Mouse (Mus musculus) intestine, postnatal 0 days (tissue): ENCODE measurements around the gene Junb. TPM values are rescaled to one million over a fixed set of nuclear protein-coding genes. Genes with fewer than 3 reads are reported as not detected.

Source experiments
- ATAC-seq: fragments of 200-750 bp; cut with Nextera tagmentation; 2 replicates; pipeline ENCODE4 v1.8.0; 2017; ENCODE audit warnings: mild to moderate bottlenecking, moderate TSS enrichment, moderate library complexity
- H3K27ac ChIP-seq: fragments of 300-500 bp; sonication (generic); 2 replicates; pipeline ENCODE4 v1.5.1; 2014; ENCODE audit warnings: mild to moderate bottlenecking, low read depth, low read length, moderate library complexity
- H3K27me3 ChIP-seq: fragments of 300-500 bp; sonication (generic); replicated peaks from 2 replicates; pipeline ENCODE4 v1.6.1; 2014; ENCODE audit warnings: low read length, mixed read lengths; ENCODE audit not compliant: control insufficient read depth, insufficient read depth
- H3K36me3 ChIP-seq: fragments of 300-500 bp; sonication (generic); 2 replicates; pipeline ENCODE4 v1.6.1; 2014; ENCODE audit warnings: mild to moderate bottlenecking, moderate library complexity; ENCODE audit not compliant: control insufficient read depth, insufficient read depth
- H3K4me1 ChIP-seq: fragments of 300-500 bp; sonication (generic); replicated peaks from 2 replicates; pipeline ENCODE4 v1.6.1; 2014; ENCODE audit warnings: antibody characterized with exemption, low read length, mixed read lengths; ENCODE audit not compliant: control insufficient read depth, insufficient read depth
- H3K4me2 ChIP-seq: fragments of 300-500 bp; sonication (generic); replicated peaks from 2 replicates; pipeline ENCODE4 v1.6.1; 2014; ENCODE audit warnings: low read depth, mild to moderate bottlenecking, moderate library complexity
- H3K4me3 ChIP-seq: fragments of 300-500 bp; sonication (generic); 2 replicates; pipeline ENCODE4 v1.5.1; 2014; ENCODE audit warnings: low read depth, low read length
- H3K9ac ChIP-seq: fragments of 300-500 bp; sonication (generic); 2 replicates; pipeline ENCODE4 v1.6.1; 2014; ENCODE audit warnings: mild to moderate bottlenecking, low read depth, low read length
- H3K9me3 ChIP-seq: fragments of 300-500 bp; sonication (generic); 2 replicates; pipeline ENCODE4 v1.6.1; 2016; ENCODE audit warnings: mixed run types; ENCODE audit not compliant: control insufficient read depth
- CTCF ChIP-seq: sonication (generic); IDR thresholded peaks from 2 replicates; pipeline ENCODE4 v1.5.1; 2016; ENCODE audit warnings: low read depth, mild to moderate bottlenecking, control low read depth, antibody characterized with exemption, moderate library complexity
- WGBS: fragments of 180-500 bp; shearing (Covaris S2); extraction: QIAGEN DNeasy Blood & Tissue Kit; methylation state at CpG from one replicate; pipeline ENCODE4 v1.1.7; 2014; 5-methylcytosine and 5-hydroxymethylcytosine counted together
- polyA plus RNA-seq: library from polyadenylated mRNA; unstranded; fragments of >200 nt; fragmentation: Nextera tagmentation; extraction: Ambion mirVana; gene quantifications from 2 replicates; pipeline ENCODE4 v1.2.1, GENCODE M21; 2015

Junb gene
- polyA plus RNA-seq, 1 experiment from 2014 or later = 47.6 TPM

GRCm38 (mm10) chr8:84965731-84966291 lies 12.7 kb downstream of the Junb start:
- TF ChIP-seq CTCF = no peak
- peak overlapping the region; percentile 56 for H3K4me3 ChIP-seq
- H3K9me3 ChIP-seq = no peaks in the 10 kb centered on the region
- H3K4me1 ChIP-seq = peaks cover 6% of the 10 kb centered on the region; the same call in 1 of the 2 replicates
- WGBS = under 1% methylated on average over 41 of the region's 41 CpGs
- H3K27ac ChIP-seq = peak overlapping the region; percentile 54; the same call in 1 of the 2 replicates
- peaks cover 3% of the 10 kb centered on the region; the same call in 1 of the 2 replicates for H3K36me3 ChIP-seq
- ATAC-seq = peak; percentile 84
- H3K27me3 ChIP-seq = no peaks in the 10 kb centered on the region
- H3K4me2 ChIP-seq = peak overlapping the region; percentile 92
- peak overlapping the region; percentile 51 for H3K9ac ChIP-seq

GRCm38 (mm10) chr8:84963952-84964351 lies 14.6 kb downstream of the Junb start:
- H3K9me3 ChIP-seq = no peaks in the 10 kb centered on the region
- H3K4me3 ChIP-seq = no peak overlapping the region
- 80% methylated on average over 4 of the region's 4 CpGs for WGBS
- no peak overlapping the region for H3K9ac ChIP-seq
- H3K27ac ChIP-seq = no peak overlapping the region
- H3K27me3 ChIP-seq = no peaks in the 10 kb centered on the region
- H3K4me1 ChIP-seq = peaks cover 6% of the 10 kb centered on the region; the same call in 1 of the 2 replicates
- ATAC-seq = no peak
- no peak overlapping the region for H3K4me2 ChIP-seq
- H3K36me3 ChIP-seq = peaks cover 7% of the 10 kb centered on the region; the same call in 1 of the 2 replicates
- TF ChIP-seq CTCF = peak; percentile 39

- Histone ChIP-seq H3K4me3 (no peak overlapping the region), H3K9me3 (no peaks in the 10 kb centered on the region), H3K9ac (no peak overlapping the region), H3K4me2 (no peak overlapping the region), H3K27me3 (no peaks in the 10 kb centered on the region), H3K27ac (no peak overlapping the region), H3K4me1 (no peaks in the 10 kb centered on the region), H3K36me3 (peaks cover 16% of the 10 kb centered on the region)
- WGBS = 93% methylated on average over 7 of the region's 7 CpGs
- no peak for TF ChIP-seq CTCF
- no peak for ATAC-seq
These were observed 18.7 kb downstream of the Junb start for GRCm38 (mm10) chr8:84959811-84960210.

GRCm38 (mm10) chr8:84956768-84957167 lies 21.8 kb downstream of the Junb start:
- peak; percentile 85 for TF ChIP-seq CTCF
- Histone ChIP-seq H3K9ac (no peak overlapping the region), H3K4me3 (no peak overlapping the region), H3K27ac (no peak overlapping the region), H3K4me2 (no peak overlapping the region), H3K27me3 (peaks cover 7% of the 10 kb centered on the region; the same call in 1 of the 2 replicates), H3K4me1 (0 out of 2 replicates have a peak, but pooled peaks cover 4% of the 10 kb centered on the region), H3K9me3 (no peaks in the 10 kb centered on the region), H3K36me3 (peaks cover 16% of the 10 kb centered on the region)
- 48% methylated on average over 2 of the region's 2 CpGs for WGBS
- no peak for ATAC-seq

DNA sequence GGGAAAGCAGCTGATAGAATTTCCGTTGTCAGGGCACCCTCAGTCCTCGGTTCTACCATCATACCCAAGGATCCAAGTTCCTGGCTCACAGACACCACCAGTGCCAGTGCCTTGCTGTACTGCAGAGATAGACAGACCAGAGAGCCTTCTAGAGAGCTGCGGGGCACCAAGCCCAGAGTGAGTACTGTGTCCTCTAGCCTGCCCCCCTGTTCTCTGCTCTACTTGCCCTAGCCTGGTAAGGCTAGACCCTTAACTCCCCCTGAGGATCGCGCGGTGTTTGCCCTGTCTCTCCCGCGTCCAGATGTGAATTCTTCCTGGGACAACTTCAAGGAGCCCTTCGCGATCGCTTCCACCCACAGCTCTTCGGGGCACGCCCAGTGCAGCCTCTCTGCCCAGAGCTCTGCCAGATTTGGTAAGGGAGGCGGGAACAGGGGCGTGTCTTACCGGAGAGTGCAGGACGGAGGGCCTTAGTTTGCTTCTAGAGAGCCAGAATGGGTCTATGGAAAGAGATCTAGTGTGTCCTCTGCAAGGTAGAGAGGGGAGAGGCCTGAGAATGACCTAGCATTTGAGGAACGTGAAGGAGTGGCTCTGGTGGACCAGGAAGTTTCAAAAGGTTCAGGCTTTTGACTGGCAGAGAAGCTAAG lies 25.8 kb downstream of the Junb start:
- peak; percentile 32; the same call in 1 of the 2 replicates for ATAC-seq
- TF ChIP-seq CTCF = no peak
- Histone ChIP-seq H3K27ac (no peak overlapping the region), H3K9ac (no peak overlapping the region), H3K4me3 (no peak overlapping the region), H3K27me3 (peaks cover 13% of the 10 kb centered on the region; the same call in 1 of the 2 replicates), H3K9me3 (no peaks in the 10 kb centered on the region), H3K4me1 (0 out of 2 replicates have a peak, but pooled peaks cover 4% of the 10 kb centered on the region), H3K4me2 (peak overlapping the region; percentile 53), H3K36me3 (peaks cover 3% of the 10 kb centered on the region; the same call in 1 of the 2 replicates)
- 8% methylated on average over 18 of the region's 18 CpGs for WGBS

- Histone ChIP-seq H3K27ac (no peak overlapping the region), H3K4me2 (no peak overlapping the region), H3K36me3 (no peaks in the 10 kb centered on the region), H3K4me3 (no peak overlapping the region), H3K4me1 (0 out of 2 replicates have a peak, but pooled peaks cover 4% of the 10 kb centered on the region), H3K27me3 (peaks cover 41% of the 10 kb centered on the region), H3K9me3 (no peaks in the 10 kb centered on the region), H3K9ac (no peak overlapping the region)
- ATAC-seq = no peak
- WGBS = 24% methylated on average over 12 of the region's 12 CpGs
- TF ChIP-seq CTCF = no peak
These were observed 28.8 kb downstream of the Junb start for GRCm38 (mm10) chr8:84949753-84950152.
